Mouse (Mus musculus): Measurements from ENCODE around the gene B3galt5.
"Not testable (repeated sequence)": the region's sequence is repeated elsewhere in the genome, so short reads cannot be mapped to it uniquely, and the experiment has no call there.

Gene B3galt5

DNA sequence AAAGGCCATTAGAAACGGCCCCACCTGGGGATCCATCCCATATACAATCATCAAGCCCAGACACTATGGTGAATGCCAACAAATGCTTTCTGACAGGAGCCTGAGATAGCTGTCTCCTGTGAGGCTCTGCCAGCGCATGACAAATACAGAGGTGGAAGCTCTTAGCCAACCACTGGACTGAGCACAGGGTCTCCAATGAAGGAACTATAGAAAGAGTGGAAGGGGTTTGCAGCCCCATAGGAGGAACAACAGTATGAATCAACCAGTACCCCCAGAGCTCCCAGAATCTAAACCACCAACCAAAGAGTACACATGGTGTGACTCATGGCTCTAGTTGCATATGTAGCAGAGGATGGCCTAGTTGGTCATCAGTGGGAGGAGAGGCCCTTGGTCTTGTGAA lies 36.1 kb downstream of the B3galt5 start:
- no peak for DNase-seq

DNA sequence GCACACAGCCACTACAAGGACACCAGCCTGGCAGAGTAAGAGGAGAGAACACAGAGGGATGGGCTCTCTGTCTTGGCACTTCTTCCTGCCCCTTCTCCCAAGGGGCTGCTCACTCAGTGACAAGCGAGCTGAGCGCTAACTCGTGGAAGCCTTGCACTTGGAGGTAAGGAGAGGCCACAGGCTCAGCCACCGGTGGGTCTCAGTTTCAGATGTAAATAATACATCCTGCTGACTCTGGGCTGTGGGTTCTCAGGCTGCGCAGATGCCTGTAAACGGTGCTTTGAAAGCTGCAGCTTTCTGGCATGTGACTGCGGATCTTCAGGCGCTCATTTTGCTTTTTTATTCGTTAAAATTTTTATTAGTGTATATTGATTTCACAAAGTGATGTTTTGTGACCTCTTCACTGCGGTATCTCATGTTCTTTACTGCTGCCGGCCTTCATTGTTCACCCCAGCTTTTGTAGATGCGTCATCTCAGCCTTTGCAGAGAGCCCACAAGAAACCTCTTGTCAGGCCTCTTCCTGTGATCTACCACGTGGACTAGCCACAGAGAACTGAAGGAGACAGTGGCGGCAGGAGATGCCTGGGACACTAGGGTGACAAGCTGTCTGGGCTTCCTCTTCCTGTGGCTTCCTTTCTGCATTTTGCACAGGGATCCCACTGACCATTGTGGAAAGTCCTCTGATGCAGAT lies 37.5 kb downstream of the B3galt5 start:
- DNase-seq = no peak

DNA sequence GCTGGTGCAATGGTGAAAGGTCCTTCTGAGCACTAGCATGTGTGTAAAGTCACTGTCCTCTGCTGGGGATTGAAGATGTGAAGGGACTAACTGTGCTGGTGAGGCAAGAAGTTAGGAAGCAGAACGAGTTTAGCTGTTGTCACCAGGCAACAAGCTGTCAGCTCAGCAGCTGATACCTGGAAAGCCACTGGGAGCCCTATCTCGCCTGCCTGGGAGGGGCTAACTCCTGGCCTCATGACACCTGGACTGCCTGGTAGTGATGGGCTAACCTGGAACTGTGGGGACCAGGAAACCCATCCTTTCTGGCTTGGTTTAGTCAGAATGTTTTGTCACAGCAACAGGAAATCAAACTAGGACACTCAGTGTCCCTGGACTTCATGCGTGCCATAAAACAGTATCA lies 41.0 kb downstream of the B3galt5 start:
- no peak for DNase-seq

DNA sequence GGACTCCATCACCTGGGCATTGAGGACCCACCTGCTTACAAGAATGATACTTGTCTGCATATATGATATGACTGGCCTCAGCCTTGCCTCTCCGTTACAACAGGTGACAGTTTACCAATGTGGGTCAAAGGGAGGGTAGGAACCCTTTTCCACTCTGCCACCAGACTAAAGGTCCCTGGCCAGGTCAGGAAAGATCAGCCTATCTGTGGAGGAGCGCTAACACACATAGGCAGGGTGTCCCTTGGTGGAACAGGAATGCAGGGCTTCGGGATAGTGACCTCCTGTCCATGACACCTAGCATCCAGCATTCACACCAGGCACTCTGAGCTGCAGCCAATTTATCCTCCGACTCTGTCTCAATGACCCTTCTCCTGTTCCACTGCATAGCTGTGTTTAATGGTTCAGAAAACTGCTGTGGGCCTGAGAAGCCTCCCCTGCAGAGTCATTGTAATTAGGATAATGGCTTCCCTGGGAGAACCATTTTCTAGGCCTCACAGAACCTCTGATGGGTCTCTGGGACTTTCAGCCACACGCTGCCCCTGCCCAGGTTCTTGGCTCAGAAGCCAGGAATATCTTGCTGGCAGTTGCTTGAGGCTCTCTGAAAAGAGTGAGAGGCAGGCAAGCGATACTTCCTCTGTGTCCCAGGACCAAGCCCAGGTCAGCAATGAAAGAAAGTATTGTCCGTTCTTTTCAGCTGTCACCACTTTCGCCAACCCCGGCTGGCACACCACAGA lies 43.1 kb downstream of the B3galt5 start:
- peak; percentile 25 for DNase-seq

DNA sequence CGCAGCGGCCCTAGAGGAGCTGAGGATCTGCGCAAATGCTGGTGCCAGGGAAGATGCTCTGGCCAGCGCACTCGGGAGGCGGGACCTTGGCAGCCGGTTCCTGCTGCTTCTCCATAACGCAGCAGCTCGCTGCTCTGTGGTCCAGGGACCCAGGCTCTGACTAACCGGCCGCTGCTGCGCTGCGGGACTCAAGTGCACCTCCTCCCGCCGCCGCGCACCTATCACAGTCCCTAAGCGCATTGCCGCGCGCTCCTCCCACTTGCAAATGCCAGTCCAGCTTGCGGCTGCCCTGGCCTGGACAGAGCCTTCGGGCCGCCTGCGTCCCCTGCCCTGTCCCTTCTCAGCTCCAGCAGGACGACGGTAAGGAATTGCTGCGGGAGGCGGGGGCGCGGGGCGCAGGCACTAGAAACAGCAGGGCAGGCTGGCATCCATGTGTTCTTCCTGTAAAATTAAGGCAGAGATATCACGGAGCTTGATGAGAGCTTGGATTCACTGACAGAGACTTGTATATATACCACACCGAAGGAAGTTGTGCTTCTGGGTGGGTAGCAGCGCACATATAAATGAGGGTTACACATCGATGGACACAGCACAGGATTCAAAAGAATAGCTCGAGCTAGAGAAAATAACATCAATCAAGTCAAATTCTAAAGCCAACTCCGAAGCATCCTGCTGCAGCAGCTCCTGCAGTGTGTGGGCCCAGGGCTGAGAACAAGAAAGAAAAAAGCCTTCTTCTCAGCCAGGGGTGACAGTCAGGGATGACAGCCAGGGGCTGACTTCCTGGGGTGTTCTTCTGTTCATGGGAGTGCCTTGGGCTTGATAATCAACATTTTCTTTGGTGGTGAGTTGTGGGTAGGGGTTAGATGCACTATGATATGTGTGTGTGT lies 45.4 kb downstream of the B3galt5 start:
- peak; percentile 77 for DNase-seq

DNA sequence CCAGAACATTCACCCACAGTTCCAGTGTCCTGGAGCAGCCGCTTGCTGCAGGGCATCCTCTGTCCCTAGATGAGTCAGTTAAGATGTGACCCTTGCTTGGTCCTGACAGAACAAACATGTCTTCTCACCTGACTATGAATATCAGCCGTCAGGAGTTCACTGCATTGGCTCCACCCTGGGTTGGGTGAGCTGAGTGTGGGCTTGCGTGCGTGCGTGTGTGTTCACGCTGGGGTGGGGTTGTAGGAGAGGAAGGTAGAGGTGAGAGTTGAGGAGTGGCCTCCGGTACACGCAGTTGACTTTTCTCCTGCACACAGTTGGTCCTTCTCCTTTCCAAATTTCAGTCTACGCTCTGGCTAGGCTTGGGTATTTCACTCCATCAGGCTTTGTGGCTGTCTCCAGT lies 47.0 kb downstream of the B3galt5 start:
- no peak for DNase-seq

GRCm38 (mm10) chr16:96291885-96292284 lies 56.3 kb downstream of the B3galt5 start:
- DNase-seq = no peak

GRCm38 (mm10) chr16:96292530-96293173 lies 57.1 kb downstream of the B3galt5 start:
- no peak for DNase-seq

- DNase-seq = no peak
Measured at GRCm38 (mm10) chr16:96298075-96298474, 62.5 kb downstream of the B3galt5 start.

DNA sequence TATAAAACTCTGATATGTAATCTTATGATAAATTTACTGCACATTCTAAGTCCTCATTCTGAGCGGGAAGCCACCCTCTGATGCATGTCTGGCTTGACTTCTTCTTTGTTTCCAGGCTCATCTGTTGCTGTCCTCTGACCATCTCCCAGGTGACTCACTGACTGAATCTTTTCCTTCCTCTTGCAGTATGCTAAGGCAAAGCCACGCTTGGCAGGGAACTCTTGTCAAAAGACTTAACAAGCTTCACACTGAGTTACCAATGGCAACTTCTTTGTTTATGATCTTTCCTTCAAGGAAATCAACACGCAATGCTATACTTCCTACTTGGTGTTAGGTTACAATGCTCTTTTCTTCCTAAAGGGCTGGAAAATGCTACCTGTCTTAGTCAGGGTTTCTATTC lies 63.0 kb downstream of the B3galt5 start:
- DNase-seq = no peak

DNA sequence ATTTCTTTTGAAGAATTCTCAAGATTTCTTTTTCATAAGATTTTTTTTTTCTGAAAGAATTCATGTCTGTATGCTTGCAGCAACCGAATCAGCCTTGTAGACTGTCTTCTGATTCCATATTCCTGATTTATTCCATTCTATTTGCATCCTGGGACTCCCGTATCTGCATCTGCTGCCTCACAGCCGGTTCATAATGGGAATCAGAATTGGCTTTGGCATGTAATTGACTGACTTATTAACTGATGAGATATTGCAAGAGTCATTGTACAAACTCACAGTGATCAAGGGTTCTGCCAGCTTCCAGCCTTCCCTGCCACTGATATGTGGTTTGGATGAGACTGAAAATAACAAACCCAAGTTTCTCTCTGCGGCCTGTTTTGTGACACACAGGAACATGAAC lies 67.8 kb downstream of the B3galt5 start:
- no peak for DNase-seq

- DNase-seq = no peak
Measured at GRCm38 (mm10) chr16:96304438-96304837, 68.8 kb downstream of the B3galt5 start.

GRCm38 (mm10) chr16:96306905-96307304 lies 71.3 kb downstream of the B3galt5 start:
- DNase-seq = no peak

GRCm38 (mm10) chr16:96317803-96318202 lies 82.2 kb downstream of the B3galt5 start:
- no peak for DNase-seq

DNA sequence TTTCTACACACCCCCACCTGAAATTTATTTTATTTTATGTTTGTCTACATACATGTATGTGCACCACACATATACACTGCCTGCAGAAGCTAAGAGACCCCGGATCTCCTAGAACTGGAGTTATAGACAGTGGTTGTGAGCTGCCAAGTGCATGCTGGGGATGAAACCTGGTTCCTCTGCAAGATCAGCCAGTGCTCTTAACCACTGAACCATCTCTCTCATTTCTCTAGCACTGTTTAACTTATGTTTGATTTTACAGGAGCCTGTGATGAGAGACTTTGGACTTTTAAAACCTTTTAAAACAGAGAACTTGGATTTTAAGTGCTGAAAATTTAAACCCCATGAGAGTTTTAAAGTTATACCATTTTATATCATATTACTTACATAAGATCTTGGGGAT lies 87.1 kb downstream of the B3galt5 start:
- no peak for DNase-seq

DNA sequence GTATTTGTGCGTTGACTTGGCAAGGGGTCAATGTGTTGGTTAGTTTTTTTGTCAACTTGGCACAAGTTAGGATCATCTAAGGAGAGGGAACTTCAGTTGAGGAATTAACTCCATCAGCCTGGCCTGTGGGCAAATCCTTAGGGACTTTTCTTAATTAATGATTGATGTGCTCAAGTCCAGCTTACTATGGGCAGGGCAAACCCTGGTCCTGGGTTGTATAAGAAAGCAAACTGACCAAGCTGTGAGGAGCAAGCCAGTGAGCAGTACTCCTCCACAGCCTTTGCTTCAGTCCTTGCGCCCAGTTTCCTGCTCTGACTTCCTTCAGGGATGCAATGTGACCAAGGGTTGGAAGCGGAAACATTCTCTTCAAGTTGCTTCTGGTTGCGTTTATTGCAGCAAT lies 87.6 kb downstream of the B3galt5 start:
- DNase-seq = no peak

- DNase-seq = no peak
Measured at GRCm38 (mm10) chr16:96326110-96326999, 90.8 kb downstream of the B3galt5 start.

DNA sequence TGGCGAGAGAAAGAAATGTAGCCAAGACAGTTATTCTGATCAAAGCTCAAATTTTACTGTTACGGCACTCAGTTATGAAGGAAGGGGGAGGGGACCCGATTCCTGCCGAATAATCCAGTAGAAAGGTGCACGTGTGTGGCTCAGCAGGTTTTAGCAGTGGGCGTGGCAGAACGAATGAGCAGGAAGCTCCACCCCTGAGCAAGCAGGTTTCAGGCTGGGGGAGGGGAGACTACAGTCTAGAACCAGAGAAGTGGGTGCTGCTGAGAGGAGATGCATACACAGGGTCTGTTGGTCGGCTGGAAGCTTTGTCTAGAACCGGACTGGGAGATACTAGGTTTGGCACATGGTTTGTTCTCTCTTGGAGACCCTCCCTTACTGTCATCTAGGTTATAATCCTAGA lies 91.7 kb downstream of the B3galt5 start:
- not testable (repeated sequence) for DNase-seq

- peak; percentile 65 for DNase-seq
Measured at GRCm38 (mm10) chr16:96339570-96339969, 104.0 kb downstream of the B3galt5 start.

DNA sequence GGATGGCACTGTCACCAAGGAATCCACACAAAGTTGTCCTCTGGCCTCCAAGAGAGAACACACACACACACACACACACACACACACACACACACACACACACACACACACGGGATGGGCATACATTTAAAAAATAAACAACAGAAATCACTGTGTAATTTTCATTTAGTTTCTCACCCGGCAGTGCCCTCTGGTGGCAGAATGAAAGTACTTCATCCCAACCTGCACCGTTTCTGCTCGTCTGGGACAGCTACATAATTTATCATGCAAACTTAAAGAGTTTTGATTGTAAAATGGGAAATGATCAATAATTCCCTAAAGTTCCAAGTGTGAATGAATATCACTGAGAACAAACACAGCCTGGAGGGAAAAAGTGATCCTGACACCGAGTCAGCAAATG lies 105.7 kb downstream of the B3galt5 start:
- peak; percentile 21 for DNase-seq

DNA sequence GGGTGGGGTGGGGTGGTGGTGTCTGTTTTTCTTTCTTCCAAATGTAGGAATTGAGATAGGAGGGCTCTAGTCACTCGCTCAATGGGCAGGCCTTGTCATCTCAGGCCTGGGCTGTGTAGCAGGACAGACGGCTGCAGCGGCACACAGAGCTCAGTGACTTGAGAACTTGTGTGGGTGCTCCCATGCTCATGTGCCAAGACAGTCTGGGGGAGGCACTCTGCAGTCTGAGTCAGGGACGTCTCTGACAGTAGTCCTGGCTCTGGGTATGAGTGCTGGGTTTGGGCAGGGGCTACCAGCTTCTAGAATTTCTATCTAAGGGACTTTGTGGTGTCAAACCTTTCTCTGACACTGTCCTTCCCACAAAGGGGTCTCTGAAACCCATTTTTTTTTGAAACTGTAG lies 106.3 kb downstream of the B3galt5 start:
- no peak for DNase-seq

- DNase-seq = peak; percentile 59
Measured at GRCm38 (mm10) chr16:96345117-96345516, 109.5 kb downstream of the B3galt5 start.
